Mouse (Mus musculus) erythroid progenitor cell, adult 5-6 weeks (primary cell): Measurements from ENCODE around the gene Clnk. TPM values are rescaled to one million over a fixed set of nuclear protein-coding genes. Genes with fewer than 3 reads are reported as not detected.

Experiments used
- total RNA-seq, 2 experiments: library from RNA; stranded (forward) in 1 of 2; stranded (reverse) in 1 of 2; fragments of 150-400 nt in 1 of 2; fragments of 186-747, 209-891 nt in 1 of 2; gene quantifications; 2 replicates each; pipeline versions ENCODE4 v1.2.3 to v1.2.4; 2015 to 2017; ENCODE audit warnings: low replicate concordance in 2 of 2

Clnk gene
- total RNA-seq, 2 experiments from 2014 or later, result 0.84 TPM; not detected in 1

Other genes starting within 250 kb of the Clnk start
- 1.3 and 1.4 TPM in 2 replicates for gene Zfp518b, start 192.0 kb downstream of the Clnk start, total RNA-seq (2015; ENCODE audit: low replicate concordance)
- 0.76 and 1.7 TPM in 2 replicates for gene Zfp518b, start 192.0 kb downstream of the Clnk start, total RNA-seq (2017; ENCODE audit: low replicate concordance)